Mouse (Mus musculus) heart, adult 2 months (tissue): ENCODE data around the gene Clasp1. TPM values are rescaled to one million over a fixed set of nuclear protein-coding genes. Genes with fewer than 3 reads are reported as not detected.

ENCODE experiments used
- DNase-seq, 2 experiments: peaks; one replicate each; pipeline ENCODE4 v3.0.0; 2021
- H3K27ac ChIP-seq: fragments of 200-600 bp; 2 replicates; pipeline ENCODE4 v1.8.1; 2022
- H3K27me3 ChIP-seq: fragments of 200-500 bp; 2 replicates; pipeline ENCODE4 v1.6.1; 2012; ENCODE audit warnings: mild to moderate bottlenecking, low read length, inconsistent platforms, mixed read lengths; ENCODE audit not compliant: control insufficient read depth, insufficient read depth
- H3K36me3 ChIP-seq: fragments of 200-500 bp; 2 replicates; pipeline ENCODE4 v1.6.1; 2012; ENCODE audit warnings: low read length, inconsistent platforms; ENCODE audit not compliant: control insufficient read depth, insufficient read depth
- H3K4me1 ChIP-seq: fragments of 200-500 bp; 2 replicates; pipeline ENCODE4 v1.6.1; 2011; ENCODE audit warnings: low read length; ENCODE audit not compliant: control insufficient read depth, insufficient read depth
- H3K4me3 ChIP-seq: fragments of 200-600 bp; 2 replicates; pipeline ENCODE4 v1.8.1; 2022
- H3K79me2 ChIP-seq: fragments of 200-500 bp; replicated peaks from 2 replicates; pipeline ENCODE4 v1.6.1; 2012; ENCODE audit warnings: mild to moderate bottlenecking, inconsistent platforms, low read length, moderate library complexity, mixed read lengths; ENCODE audit not compliant: control insufficient read depth, insufficient read depth
- H3K9ac ChIP-seq: fragments of 200-500 bp; 2 replicates; pipeline ENCODE4 v1.6.1; 2012; ENCODE audit warnings: low read depth, mild to moderate bottlenecking, control low read depth, inconsistent platforms, low read length, mixed read lengths
- CTCF ChIP-seq: fragments of 200-600 bp; IDR thresholded peaks from 2 replicates; pipeline ENCODE4 v1.8.1; 2022; ENCODE audit warnings: antibody characterized with exemption, mild to moderate bottlenecking, moderate library complexity
- EP300 ChIP-seq: fragments of 200-500 bp; IDR thresholded peaks from 2 replicates; pipeline ENCODE4 v1.6.1; 2011; ENCODE audit warnings: low read depth, low read length, control low read depth; ENCODE audit not compliant: insufficient read depth
- POLR2A ChIP-seq: fragments of 200-500 bp; IDR thresholded peaks from 2 replicates; pipeline ENCODE4 v1.6.1; 2011; ENCODE audit warnings: mild to moderate bottlenecking, low read depth, low read length, control low read depth; ENCODE audit not compliant: insufficient read depth
- WGBS: fragments of 180-500 bp; shearing (Covaris S2); methylation state at CpG from one replicate; pipeline ENCODE4 v1.1.7; 2018; 5-methylcytosine and 5-hydroxymethylcytosine counted together
- intact Hi-C: fragments of 180-260 bp; cut with DNase I; formaldehyde crosslinking; loops from one replicate; pipeline ENCODE4 v1.15.1; 2025
- polyA plus RNA-seq: library from polyadenylated mRNA; depleted of rRNA; stranded (reverse); fragments of >200 nt; gene quantifications from 2 replicates; pipeline ENCODE4 v1.2.3, GENCODE M21; 2012
- total RNA-seq, 2 experiments: library from RNA; stranded (reverse); gene quantifications; 2 replicates each; pipeline ENCODE4 v1.2.3; 2021

Gene Clasp1
- total and polyA plus RNA-seq, 3 experiments: 148 to 407 (median 323) TPM

GRCm38 (mm10) chr1:118642296-118642999 is 253.6 kb downstream of the Clasp1 start:
- H3K4me3 ChIP-seq: no peak overlapping the region
- no peak overlapping the region for H3K9ac ChIP-seq
- intact Hi-C loops: no loop called here
- H3K79me2 ChIP-seq: no peaks in the 10 kb centered on the region
- 62% methylated on average over 2 of the region's 2 CpGs for WGBS
- TF ChIP-seq EP300: no peak
- no peak for TF ChIP-seq CTCF
- TF ChIP-seq POLR2A: no peak
- H3K36me3 ChIP-seq: no peaks in the 10 kb centered on the region
- H3K27me3 ChIP-seq: no peaks in the 10 kb centered on the region
- no peak overlapping the region for H3K27ac ChIP-seq
- H3K4me1 ChIP-seq: no peaks in the 10 kb centered on the region
- no peak for DNase-seq

DNA sequence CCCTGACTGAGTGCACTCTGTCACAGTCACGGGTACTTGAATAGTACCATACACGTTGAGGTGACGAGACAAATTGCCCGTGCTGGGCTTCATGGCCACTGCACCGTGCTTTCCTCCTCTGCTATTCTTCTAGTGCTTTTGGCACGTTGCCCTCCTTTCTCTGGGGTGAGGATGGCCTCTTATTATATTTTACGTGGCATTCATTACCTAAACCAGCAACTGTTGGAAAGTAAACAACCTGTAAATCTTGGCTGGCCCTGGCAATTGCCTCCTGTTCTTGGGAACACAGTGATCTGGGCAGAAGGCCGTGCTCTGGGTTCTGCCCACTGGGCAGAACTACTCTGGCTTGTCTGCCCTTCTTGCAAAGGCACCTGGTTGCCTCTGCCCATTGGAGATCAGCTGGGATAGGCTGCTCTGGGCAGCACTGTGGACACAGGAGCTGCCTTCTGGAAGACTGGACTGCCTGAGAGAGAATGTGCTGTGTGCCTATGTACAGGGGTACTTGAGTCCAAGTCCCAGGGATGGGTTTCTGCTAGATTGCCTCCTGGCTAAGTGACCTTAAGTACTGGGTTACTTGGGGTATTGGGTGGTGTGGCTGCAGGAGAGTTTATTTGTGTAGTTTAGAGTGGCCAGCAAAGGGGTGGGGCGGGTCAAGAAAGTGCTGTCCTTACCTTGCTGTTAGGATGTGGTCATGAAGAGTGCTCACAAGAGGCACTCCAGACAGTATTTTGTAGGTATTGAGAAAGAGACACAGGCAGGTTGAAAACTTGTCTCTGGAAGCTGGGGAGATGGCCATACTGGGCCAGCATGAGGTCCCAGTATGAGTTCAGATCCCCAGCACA is 254.5 kb downstream of the Clasp1 start:
- WGBS: 68% methylated on average over 9 of the region's 9 CpGs
- no peak for DNase-seq

DNA sequence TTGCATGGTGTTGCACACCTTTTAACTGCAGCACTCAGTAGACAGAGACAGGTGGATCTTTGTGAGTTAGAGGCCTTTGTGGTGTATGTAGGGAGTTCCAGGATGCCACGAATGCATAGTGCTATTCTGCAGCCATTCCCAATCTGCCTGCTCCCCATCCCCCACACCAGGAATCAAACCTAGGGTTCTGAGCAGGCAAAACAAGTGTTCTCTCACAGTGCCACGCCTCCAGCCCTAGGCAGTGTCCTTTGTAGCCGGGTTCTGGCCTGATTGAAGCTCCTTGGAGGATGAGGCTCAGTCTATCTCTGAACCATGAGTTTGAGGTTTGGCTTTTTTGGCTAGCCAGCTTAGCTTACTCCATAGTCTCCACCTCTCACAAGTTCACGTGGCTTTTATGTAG is 256.8 kb downstream of the Clasp1 start:
- WGBS: 76% methylated on average over 4 of the region's 4 CpGs
- Histone ChIP-seq H3K36me3 (no peaks in the 10 kb centered on the region), H3K27ac (no peak overlapping the region), H3K79me2 (no peaks in the 10 kb centered on the region), H3K9ac (no peak overlapping the region), H3K27me3 (no peaks in the 10 kb centered on the region), H3K4me1 (no peaks in the 10 kb centered on the region), H3K4me3 (no peak overlapping the region)
- TF ChIP-seq EP300 (no peak), POLR2A (no peak), CTCF (no peak)
- DNase-seq: no peak
- intact Hi-C loops: no loop called here

More for the DNA sequence above, 254.5 kb downstream of the Clasp1 start:
- TF ChIP-seq POLR2A (no peak), EP300 (no peak), CTCF (no peak)
- intact Hi-C loops: no loop called here
- H3K36me3 ChIP-seq: no peaks in the 10 kb centered on the region
- no peak overlapping the region for H3K27ac ChIP-seq
- H3K4me1 ChIP-seq: no peaks in the 10 kb centered on the region
- H3K4me3 ChIP-seq: no peak overlapping the region
- H3K27me3 ChIP-seq: no peaks in the 10 kb centered on the region
- no peaks in the 10 kb centered on the region for H3K79me2 ChIP-seq
- no peak overlapping the region for H3K9ac ChIP-seq

GRCm38 (mm10) chr1:118648015-118648414 is 259.2 kb downstream of the Clasp1 start:
- Histone ChIP-seq H3K4me1 (no peaks in the 10 kb centered on the region), H3K27me3 (no peaks in the 10 kb centered on the region), H3K79me2 (no peaks in the 10 kb centered on the region), H3K4me3 (no peak overlapping the region), H3K36me3 (no peaks in the 10 kb centered on the region), H3K9ac (no peak overlapping the region), H3K27ac (no peak overlapping the region)
- 57% methylated on average over 3 of the region's 3 CpGs for WGBS
- TF ChIP-seq POLR2A (no peak), EP300 (no peak), CTCF (no peak)
- intact Hi-C loops: no loop called here
- no peak for DNase-seq

DNA sequence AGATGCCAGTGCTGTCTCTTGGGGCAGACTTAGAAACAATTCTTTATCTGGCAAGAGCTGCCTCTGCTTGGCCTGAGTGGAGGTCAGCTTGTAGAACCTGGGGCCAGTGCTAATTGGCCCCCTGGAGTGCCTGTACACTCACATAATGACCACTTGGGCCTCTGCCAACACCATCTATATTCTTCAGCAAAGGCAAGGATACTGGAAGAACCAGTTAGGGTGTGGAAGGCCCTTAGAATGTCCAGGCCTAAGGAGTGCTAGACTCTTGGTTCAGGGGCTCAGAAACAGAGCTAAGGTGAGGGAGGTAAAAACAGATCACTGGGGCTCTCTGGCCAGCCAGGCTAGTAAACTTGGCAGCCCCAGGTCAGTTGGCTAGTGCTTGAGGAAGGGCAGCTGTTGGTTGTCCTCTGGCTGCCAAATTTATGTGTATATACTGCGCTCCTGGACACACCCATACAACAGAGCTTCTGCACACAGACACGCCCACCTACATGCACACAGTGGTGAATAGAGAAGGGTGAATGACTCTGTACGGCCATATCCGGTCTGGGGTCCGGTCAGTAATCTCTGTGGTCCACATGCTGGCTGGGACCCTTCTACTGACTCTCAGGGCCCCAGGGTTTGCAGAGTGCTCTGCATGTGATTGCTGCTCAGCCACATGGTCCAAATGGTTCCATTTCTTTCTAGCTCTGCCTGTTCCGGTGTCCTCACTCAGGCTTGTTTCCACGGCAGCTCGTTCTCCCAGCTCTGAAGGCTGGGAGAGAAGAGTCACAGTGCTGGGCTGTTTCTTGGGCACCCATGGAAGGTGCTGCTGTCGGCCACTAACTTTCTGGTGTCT is 261.3 kb downstream of the Clasp1 start:
- Histone ChIP-seq H3K27me3 (no peaks in the 10 kb centered on the region), H3K36me3 (no peaks in the 10 kb centered on the region), H3K27ac (no peak overlapping the region), H3K79me2 (no peaks in the 10 kb centered on the region), H3K4me1 (no peaks in the 10 kb centered on the region), H3K9ac (no peak overlapping the region), H3K4me3 (no peak overlapping the region)
- intact Hi-C loops: no loop called here
- no peak for TF ChIP-seq CTCF
- no peak for TF ChIP-seq EP300
- TF ChIP-seq POLR2A: no peak
- DNase-seq: no peak
- WGBS: 63% methylated on average over 9 of the region's 9 CpGs
